Mouse (Mus musculus): ENCODE measurements around the gene Tram2. TPM values are rescaled to one million over a fixed set of nuclear protein-coding genes. Genes with fewer than 3 reads are reported as not detected.

The Tram2 gene
- 12.8 and 14.4 TPM in 2 replicates for polyA plus RNA-seq (2014; fragmentation: Nextera tagmentation; extraction: Ambion mirVana)

GRCm38 (mm10) chr1:21079217-21079773, at the start of gene Tram2:
Gene Tram2 (minus strand): TSS chr1:21079229.
- WGBS: 1% methylated on average over 16 of the region's 52 CpGs
- Histone ChIP-seq H3K9me3 (ENCODE audit: control insufficient read depth, low read length) (no peaks in the 10 kb centered on the region), H3K4me1 (ENCODE audit: control insufficient read depth, insufficient read depth, low read length) (peaks cover 41% of the 10 kb centered on the region), H3K27me3 (replicated peaks; ENCODE audit: control insufficient read depth, insufficient read depth, low read length) (no peaks in the 10 kb centered on the region), H3K9ac (ENCODE audit: low read depth, low read length) (peak within 1 kb of the TSS; percentile 80), H3K27ac (replicated peaks; ENCODE audit: low read depth, low read length) (peak within 1 kb of the TSS; percentile 84), H3K4me2 (ENCODE audit: low read depth, low read length) (peak within 1 kb of the TSS; percentile 69), H3K36me3 (ENCODE audit: control insufficient read depth, insufficient read depth, low read length) (0 out of 2 replicates have a peak, but pooled peaks cover 3% of the 10 kb centered on the region), H3K4me3 (ENCODE audit: low read depth, low read length) (peak within 1 kb of the TSS; percentile 74)
- ATAC-seq (ENCODE audit: low read depth) (peak; percentile 93), DNase-seq (ENCODE audit: low spot score) (peak; percentile 92)

GRCm38 (mm10) chr1:21124713-21125336, 45.8 kb upstream of the Tram2 start:
- H3K9me3 ChIP-seq (ENCODE audit: control insufficient read depth, low read length): peaks cover 6% of the 10 kb centered on the region
- WGBS: 64% methylated on average over 14 of the region's 14 CpGs
- H3K4me3 ChIP-seq (ENCODE audit: low read depth, low read length): no peak overlapping the region
- no peak overlapping the region for H3K4me2 ChIP-seq (ENCODE audit: low read depth, low read length)
- no peak overlapping the region for H3K9ac ChIP-seq (ENCODE audit: low read depth, low read length)
- no peaks in the 10 kb centered on the region for H3K4me1 ChIP-seq (ENCODE audit: control insufficient read depth, insufficient read depth, low read length)
- H3K36me3 ChIP-seq (ENCODE audit: control insufficient read depth, insufficient read depth, low read length): no peaks in the 10 kb centered on the region
- DNase-seq (ENCODE audit: low spot score): peak; percentile 16
- peak; percentile 50; the same call in 1 of the 2 replicates for ATAC-seq (ENCODE audit: low read depth)
- peak overlapping the region; percentile 58; the same call in 1 of the 2 replicates for H3K27ac ChIP-seq (replicated peaks; ENCODE audit: low read depth, low read length)
- H3K27me3 ChIP-seq (replicated peaks; ENCODE audit: control insufficient read depth, insufficient read depth, low read length): no peaks in the 10 kb centered on the region

- 88% methylated on average over 4 of the region's 4 CpGs for WGBS
- H3K9me3 ChIP-seq (ENCODE audit: control insufficient read depth, low read length): no peaks in the 10 kb centered on the region
- no peaks in the 10 kb centered on the region for H3K36me3 ChIP-seq (ENCODE audit: control insufficient read depth, insufficient read depth, low read length)
- ATAC-seq (ENCODE audit: low read depth) (no peak), DNase-seq (ENCODE audit: low spot score) (no peak)
- no peak overlapping the region for H3K9ac ChIP-seq (ENCODE audit: low read depth, low read length)
- H3K4me1 ChIP-seq (ENCODE audit: control insufficient read depth, insufficient read depth, low read length): no peaks in the 10 kb centered on the region
- H3K27me3 ChIP-seq (replicated peaks; ENCODE audit: control insufficient read depth, insufficient read depth, low read length): no peaks in the 10 kb centered on the region
- no peak overlapping the region for H3K4me2 ChIP-seq (ENCODE audit: low read depth, low read length)
- H3K27ac ChIP-seq (replicated peaks; ENCODE audit: low read depth, low read length): no peak overlapping the region
- H3K4me3 ChIP-seq (ENCODE audit: low read depth, low read length): no peak overlapping the region
Observed at GRCm38 (mm10) chr1:21103784-21104183, 24.8 kb upstream of the Tram2 start.

- 32% methylated on average over 15 of the region's 15 CpGs for WGBS
- Histone ChIP-seq H3K36me3 (ENCODE audit: control insufficient read depth, insufficient read depth, low read length) (no peaks in the 10 kb centered on the region), H3K4me1 (ENCODE audit: control insufficient read depth, insufficient read depth, low read length) (no peaks in the 10 kb centered on the region), H3K27me3 (replicated peaks; ENCODE audit: control insufficient read depth, insufficient read depth, low read length) (no peaks in the 10 kb centered on the region), H3K4me2 (ENCODE audit: low read depth, low read length) (no peak overlapping the region), H3K9ac (ENCODE audit: low read depth, low read length) (no peak overlapping the region), H3K9me3 (ENCODE audit: control insufficient read depth, low read length) (no peaks in the 10 kb centered on the region), H3K4me3 (ENCODE audit: low read depth, low read length) (no peak overlapping the region), H3K27ac (replicated peaks; ENCODE audit: low read depth, low read length) (no peak overlapping the region)
- ATAC-seq (ENCODE audit: low read depth) (no peak), DNase-seq (ENCODE audit: low spot score) (peak; percentile 33)
Observed at GRCm38 (mm10) chr1:21101221-21102006, 22.4 kb upstream of the Tram2 start.

- no peaks in the 10 kb centered on the region for H3K4me1 ChIP-seq (ENCODE audit: control insufficient read depth, insufficient read depth, low read length)
- ATAC-seq (ENCODE audit: low read depth) (no peak), DNase-seq (ENCODE audit: low spot score) (no peak)
- H3K27me3 ChIP-seq (replicated peaks; ENCODE audit: control insufficient read depth, insufficient read depth, low read length): no peaks in the 10 kb centered on the region
- WGBS: 83% methylated on average over 4 of the region's 4 CpGs
- no peak overlapping the region for H3K9ac ChIP-seq (ENCODE audit: low read depth, low read length)
- H3K9me3 ChIP-seq (ENCODE audit: control insufficient read depth, low read length): no peaks in the 10 kb centered on the region
- H3K27ac ChIP-seq (replicated peaks; ENCODE audit: low read depth, low read length): no peak overlapping the region
- no peak overlapping the region for H3K4me2 ChIP-seq (ENCODE audit: low read depth, low read length)
- no peaks in the 10 kb centered on the region for H3K36me3 ChIP-seq (ENCODE audit: control insufficient read depth, insufficient read depth, low read length)
- no peak overlapping the region for H3K4me3 ChIP-seq (ENCODE audit: low read depth, low read length)
Observed at GRCm38 (mm10) chr1:21100726-21101125, 21.7 kb upstream of the Tram2 start.

- H3K9ac ChIP-seq (ENCODE audit: low read depth, low read length): no peak overlapping the region
- H3K4me3 ChIP-seq (ENCODE audit: low read depth, low read length): no peak overlapping the region
- no peaks in the 10 kb centered on the region for H3K9me3 ChIP-seq (ENCODE audit: control insufficient read depth, low read length)
- no peaks in the 10 kb centered on the region for H3K27me3 ChIP-seq (replicated peaks; ENCODE audit: control insufficient read depth, insufficient read depth, low read length)
- 76% methylated on average over 23 of the region's 23 CpGs for WGBS
- 0 out of 2 replicates have a peak, but pooled peaks have one; percentile 38 for ATAC-seq (ENCODE audit: low read depth)
- no peak overlapping the region for H3K4me2 ChIP-seq (ENCODE audit: low read depth, low read length)
- no peak overlapping the region for H3K27ac ChIP-seq (replicated peaks; ENCODE audit: low read depth, low read length)
- peak; percentile 44 for DNase-seq (ENCODE audit: low spot score)
- H3K4me1 ChIP-seq (ENCODE audit: control insufficient read depth, insufficient read depth, low read length): no peaks in the 10 kb centered on the region
- no peaks in the 10 kb centered on the region for H3K36me3 ChIP-seq (ENCODE audit: control insufficient read depth, insufficient read depth, low read length)
Observed at GRCm38 (mm10) chr1:21097001-21097989, 18.3 kb upstream of the Tram2 start.

GRCm38 (mm10) chr1:21094644-21095215, 15.7 kb upstream of the Tram2 start:
- 0 out of 2 replicates have a peak, but pooled peaks cover 4% of the 10 kb centered on the region for H3K4me1 ChIP-seq (ENCODE audit: control insufficient read depth, insufficient read depth, low read length)
- H3K36me3 ChIP-seq (ENCODE audit: control insufficient read depth, insufficient read depth, low read length): no peaks in the 10 kb centered on the region
- no peaks in the 10 kb centered on the region for H3K27me3 ChIP-seq (replicated peaks; ENCODE audit: control insufficient read depth, insufficient read depth, low read length)
- no peak overlapping the region for H3K4me3 ChIP-seq (ENCODE audit: low read depth, low read length)
- no peak overlapping the region for H3K4me2 ChIP-seq (ENCODE audit: low read depth, low read length)
- no peak overlapping the region for H3K27ac ChIP-seq (replicated peaks; ENCODE audit: low read depth, low read length)
- DNase-seq (ENCODE audit: low spot score) (no peak), ATAC-seq (ENCODE audit: low read depth) (no peak)
- 59% methylated on average over 4 of the region's 4 CpGs for WGBS
- H3K9ac ChIP-seq (ENCODE audit: low read depth, low read length): no peak overlapping the region
- no peaks in the 10 kb centered on the region for H3K9me3 ChIP-seq (ENCODE audit: control insufficient read depth, low read length)

Data from embryonic facial prominence, embryonic 14.5 days (tissue).